Mouse (Mus musculus): ENCODE data around the gene Thbs4.

- TF ChIP-seq CTCF (IDR thresholded peaks at IDR 0.05; ENCODE audit: insufficient read depth, low read depth, low read length) (no peak), POLR2A (IDR thresholded peaks at IDR 0.05; ENCODE audit: insufficient read depth, low read depth, low read length) (no peak)
Observed at GRCm38 (mm10) chr13:92772500-92772899, 22.1 kb downstream of the Thbs4 start.

Measured in olfactory bulb, adult 2 months (tissue).